ENCODE assay signal across 8 mouse cellular contexts in genomic region chr4:117495869-117496401, GRCm38 (mm10). TPM values are rescaled to one million over a fixed set of nuclear protein-coding genes. Genes with fewer than 3 reads are reported as not detected.
DNase-seq lines count a peak whose midpoint lies in the region; ATAC-seq and TF ChIP-seq lines count a peak whose summit lies in the region.

No protein-coding gene starts in this region.

- no peaks in the 10 kb centered on the region for H3K9me3 ChIP-seq in hindbrain, embryonic 11.5 days (ENCODE audit: control insufficient read depth, low read length)

- peak overlapping the region; percentile 71 for H3K9ac ChIP-seq in hindbrain, embryonic 11.5 days (ENCODE audit: low read depth, low read length)

- no peaks in the 10 kb centered on the region for H3K36me3 ChIP-seq in thymus, adult 2 months (ENCODE audit: control insufficient read depth, insufficient read depth, low read length)
- no peaks in the 10 kb centered on the region for H3K36me3 ChIP-seq in hindbrain, embryonic 11.5 days (ENCODE audit: control insufficient read depth, insufficient read depth, low read length)

- 1% methylated on average over 33 of the region's 33 CpGs for WGBS in thymus, adult 2 months
- WGBS in hindbrain, embryonic 11.5 days, result under 1% methylated on average over 33 of the region's 33 CpGs

- peak overlapping the region; percentile 73 for H3K4me2 ChIP-seq in hindbrain, embryonic 11.5 days (replicated peaks; ENCODE audit: low read depth, low read length)

- no peak overlapping the region for H3K27ac ChIP-seq in thymus, adult 2 months (ENCODE audit: control insufficient read depth, insufficient read depth, low read length)
- H3K27ac ChIP-seq in hindbrain, embryonic 11.5 days (ENCODE audit: low read depth, low read length), result peak overlapping the region; percentile 88

- no peak for TF ChIP-seq POLR2A in thymus, adult 2 months (IDR thresholded peaks at IDR 0.05; ENCODE audit: control insufficient read depth, extremely low read depth, insufficient read depth, low read length, poor library complexity)

- H3K27me3 ChIP-seq in thymus, adult 2 months (ENCODE audit: control insufficient read depth, insufficient read depth, low read length), result peaks cover 8% of the 10 kb centered on the region; the same call in 1 of the 2 replicates
- H3K27me3 ChIP-seq in hindbrain, embryonic 11.5 days (ENCODE audit: control insufficient read depth, insufficient read depth, low read length), result peaks cover 49% of the 10 kb centered on the region

- TF ChIP-seq CTCF in thymus, adult 2 months (IDR thresholded peaks at IDR 0.05; ENCODE audit: borderline replicate concordance, control insufficient read depth, extremely low read depth, insufficient read depth, low read length, poor library complexity), result no peak

- peak overlapping the region; percentile 35 for H3K4me3 ChIP-seq in thymus, adult 2 months (ENCODE audit: control insufficient read depth, insufficient read depth, low read length)
- peak overlapping the region; percentile 56 for H3K4me3 ChIP-seq in hindbrain, embryonic 11.5 days (ENCODE audit: low read depth, low read length)

- ATAC-seq in hindbrain, embryonic 11.5 days (ENCODE audit: low FRiP score), result no peak

- peak; percentile 24 to 42 for DNase-seq in cerebellum, postnatal 14 days
- DNase-seq in cerebellum, adult 8-10 months, result no peak
- no peak for DNase-seq in thymus, adult 2 months
- DNase-seq in thymus, postnatal 0 days (ENCODE audit: low spot score), result no peak
- DNase-seq in hindbrain, embryonic 11.5 days (ENCODE audit: low spot score), result peak; percentile 65
- peak; percentile 30 for DNase-seq in mesoderm, embryonic 11.5 days (ENCODE audit: low read depth, low spot score)
- DNase-seq in right cerebral cortex, postnatal 14 days, result no peak
- DNase-seq in left cerebral cortex, adult 9 months (ENCODE audit: low spot score in 2 of 2), result no peak

- H3K4me1 ChIP-seq in thymus, adult 2 months (replicated peaks; ENCODE audit: control insufficient read depth, insufficient read depth, low read length), result peaks cover 30% of the 10 kb centered on the region
- peaks cover 16% of the 10 kb centered on the region for H3K4me1 ChIP-seq in hindbrain, embryonic 11.5 days (replicated peaks; ENCODE audit: control insufficient read depth, insufficient read depth, low read length)

RNA-seq across cellular contexts. Expression of gene Rnf220, which starts 0.9 kb away (rescaled TPM):
- polyA plus RNA-seq in thymus, adult 2 months (2012; rRNA removed), result 172 and 178 TPM in 2 replicates
- 69.2 and 74.0 TPM in 2 replicates for polyA plus RNA-seq in thymus, postnatal 0 days (2015; fragmentation: Nextera tagmentation; extraction: Ambion mirVana)
- 54.1 and 55.5 TPM in 2 replicates for polyA plus RNA-seq in hindbrain, embryonic 11.5 days (2014; fragmentation: Nextera tagmentation; extraction: Ambion mirVana)

RNA-seq across cellular contexts. Expression of gene Eri3, which starts 54.2 kb away (rescaled TPM):
- polyA plus RNA-seq in thymus, adult 2 months (2012; rRNA removed), result 72.4 and 89.9 TPM in 2 replicates
- 79.4 and 79.9 TPM in 2 replicates for polyA plus RNA-seq in thymus, postnatal 0 days (2015; fragmentation: Nextera tagmentation; extraction: Ambion mirVana)
- 110 and 119 TPM in 2 replicates for polyA plus RNA-seq in hindbrain, embryonic 11.5 days (2014; fragmentation: Nextera tagmentation; extraction: Ambion mirVana)

Comparison
In these comparisons a context has a peak if more than half of its experiments do, and no peak if none do; other contexts are left out.
1. DNase-seq: peak in cerebellum, postnatal 14 days (2 of 2), hindbrain, embryonic 11.5 days (single experiment) and mesoderm, embryonic 11.5 days (single experiment); none in cerebellum, adult 8-10 months (single experiment), thymus, adult 2 months (single experiment), thymus, postnatal 0 days (single experiment), right cerebral cortex, postnatal 14 days (single experiment) and left cerebral cortex, adult 9 months (0 of 2).